Mouse (Mus musculus): Measurements from ENCODE around the gene Lrrc7.

DNA sequence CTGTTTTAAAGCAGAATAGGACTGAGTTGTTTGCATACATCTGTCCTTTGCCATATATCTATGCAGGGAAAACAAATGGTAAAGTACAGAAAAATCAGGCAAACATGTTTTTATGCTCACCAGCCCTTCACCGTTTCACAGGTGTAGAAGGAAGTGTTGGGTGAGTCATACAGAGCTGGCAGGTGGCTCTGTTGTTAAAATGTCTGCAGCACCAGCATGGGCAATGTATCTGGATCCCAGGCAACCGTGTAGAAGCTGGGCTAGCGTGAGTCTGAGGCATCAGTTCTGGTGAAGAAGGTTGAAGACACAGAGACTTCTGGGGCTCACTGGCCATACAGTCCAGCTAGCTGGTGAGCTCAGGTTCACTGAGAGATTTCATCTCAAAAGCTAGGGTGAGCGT is 468.1 kb downstream of the Lrrc7 start:
- TF ChIP-seq CTCF (IDR thresholded peaks at IDR 0.05; ENCODE audit: extremely low read depth, insufficient read depth, insufficient read length, insufficient replicate concordance) (no peak), POLR2A (IDR thresholded peaks at IDR 0.05; ENCODE audit: low read depth, low read length) (no peak)

Data from spleen, adult 2 months (tissue).